Mouse (Mus musculus): ENCODE results near the gene Spata7.

- no peak for TF ChIP-seq CTCF (IDR thresholded peaks at IDR 0.05; ENCODE audit: borderline replicate concordance, control insufficient read depth, extremely low read depth, insufficient read depth, low read length, poor library complexity)
- TF ChIP-seq POLR2A (IDR thresholded peaks at IDR 0.05; ENCODE audit: control insufficient read depth, extremely low read depth, insufficient read depth, low read length, poor library complexity), result no peak
Measured at GRCm38 (mm10) chr12:98605264-98605663, 22.7 kb upstream of the Spata7 start.

Measured in thymus, adult 2 months (tissue).